Mouse (Mus musculus): ENCODE measurements around the gene Etv3.

DNA sequence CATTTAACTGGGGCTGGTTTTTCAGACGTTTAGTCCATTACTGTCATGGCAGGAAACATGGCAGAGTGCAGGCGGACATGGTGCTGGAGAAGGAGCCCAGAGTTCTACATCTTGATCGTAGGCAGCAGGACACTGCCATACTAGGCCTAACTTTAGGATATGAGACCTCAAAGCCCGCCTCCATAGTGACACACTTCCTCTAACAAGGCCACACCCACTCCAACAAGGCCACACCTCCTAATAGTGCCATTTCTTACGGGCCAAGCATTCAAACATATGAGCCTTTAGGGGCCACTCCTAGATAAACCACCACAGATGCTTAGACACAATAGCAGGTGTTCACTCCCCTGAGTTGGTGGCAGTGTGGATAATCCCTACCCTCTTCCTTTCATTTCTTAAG lies 38.3 kb downstream of the Etv3 start:
- TF ChIP-seq CTCF (IDR thresholded peaks at IDR 0.05; ENCODE audit: insufficient read depth, low read depth, low read length), result no peak
- no peak for TF ChIP-seq POLR2A (IDR thresholded peaks at IDR 0.05; ENCODE audit: insufficient read depth, low read depth, low read length)

Data from olfactory bulb, adult 2 months (tissue).